Mouse (Mus musculus) olfactory bulb, adult 2 months (tissue): Measurements from ENCODE around the gene Pgap3.

Experiments
- CTCF ChIP-seq: fragments of 200-500 bp; IDR thresholded peaks from 2 replicates; pipeline ENCODE4 v1.5.1; 2012; ENCODE audit warnings: low read depth, mild to moderate bottlenecking, low read length, moderate library complexity; ENCODE audit not compliant: insufficient read depth
- POLR2A ChIP-seq: fragments of 200-500 bp; IDR thresholded peaks from 2 replicates; pipeline ENCODE4 v1.6.1; 2012; ENCODE audit warnings: mild to moderate bottlenecking, low read depth, low read length, moderate library complexity; ENCODE audit not compliant: insufficient read depth

- no peak for TF ChIP-seq CTCF
- TF ChIP-seq POLR2A, result no peak
Observed at GRCm38 (mm10) chr11:98395041-98395440, 5.2 kb downstream of the Pgap3 start.
